Mouse (Mus musculus): ENCODE results near the gene Rd3l.
A peak's percentile ranks its signal among the peaks of the same experiment; 100 is the strongest.
"Not testable (repeated sequence)": the region's sequence is repeated elsewhere in the genome, so short reads cannot be mapped to it uniquely, and the experiment has no call there.

Gene Rd3l

DNA sequence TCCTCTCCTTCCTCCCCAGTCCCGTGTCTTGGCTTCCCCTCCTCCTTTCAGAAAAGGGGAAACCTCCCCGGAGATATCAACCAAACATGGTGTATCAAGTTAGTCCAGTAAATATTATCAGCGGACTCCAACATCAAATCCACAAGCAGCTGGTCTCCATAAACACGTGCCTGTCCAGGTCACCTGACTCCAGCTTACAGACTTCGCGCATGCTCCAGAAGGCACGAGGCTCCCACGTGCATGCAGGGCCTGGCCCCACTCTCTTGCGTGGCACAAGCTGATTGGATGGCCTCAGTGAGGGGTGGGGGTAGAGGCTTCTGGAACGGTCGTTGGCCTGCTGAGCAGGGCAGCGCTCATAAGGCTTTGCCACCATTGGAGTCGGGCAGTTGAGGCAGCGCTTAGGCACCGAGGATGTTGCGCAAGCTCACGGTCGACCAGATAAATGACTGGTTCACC lies 9.9 kb downstream of the Rd3l start, which contains the start of gene Tdrd9:
Gene Tdrd9 (plus strand): TSS at position 329 of the 456 bp plus-strand sequence.
- no peak for ATAC-seq (ENCODE audit: insufficient number of reproducible peaks, low FRiP score, low TSS enrichment)

DNA sequence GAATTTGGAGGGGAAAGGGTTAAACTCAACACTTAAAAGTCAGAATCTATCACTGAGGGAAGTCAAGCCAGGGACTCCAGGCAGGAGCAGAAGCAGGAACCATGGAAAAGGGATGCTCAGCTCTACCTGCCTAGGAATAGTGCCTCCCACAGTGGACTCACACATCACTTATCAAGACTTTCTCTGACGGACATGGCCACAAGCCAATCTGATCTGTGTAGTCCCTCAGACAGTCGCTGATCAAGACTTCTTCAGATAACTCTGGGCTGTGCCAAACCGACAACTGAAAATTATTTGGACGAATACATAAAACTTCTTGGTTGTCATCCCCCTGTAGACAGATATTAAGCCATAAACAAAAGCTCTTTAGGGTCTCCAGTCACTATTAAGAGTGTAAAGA lies 11.0 kb downstream of the Rd3l start:
- ATAC-seq (ENCODE audit: insufficient number of reproducible peaks, low FRiP score, low TSS enrichment), result no peak

DNA sequence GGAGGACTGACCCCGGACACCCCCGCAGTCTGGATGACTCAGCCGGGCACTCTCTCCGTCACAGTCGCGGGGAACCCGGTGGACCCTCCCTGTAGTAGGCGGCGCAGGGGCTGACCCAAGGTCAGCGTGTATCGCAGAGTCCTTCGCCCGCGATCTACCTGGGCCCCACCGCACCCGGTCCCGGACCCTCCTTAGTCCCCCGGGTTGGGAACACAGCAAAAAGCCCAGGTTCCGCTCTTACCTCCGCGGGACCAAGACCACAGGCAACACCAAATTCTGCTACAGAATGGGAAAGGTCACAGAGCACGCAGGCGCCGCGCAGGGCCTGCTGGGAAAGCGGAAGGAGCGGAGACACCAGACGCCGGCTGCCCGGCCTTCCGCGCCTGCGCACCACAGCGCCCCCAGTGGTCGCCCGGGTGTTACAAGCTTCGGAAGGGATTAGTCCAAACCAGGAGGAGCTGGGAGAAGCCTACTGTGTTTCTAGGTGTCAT lies 14.4 kb downstream of the Rd3l start, which contains the start of gene Atp5mpl:
Gene Atp5mpl (minus strand): TSS at position 295 of the 491 bp plus-strand sequence.
- ATAC-seq (ENCODE audit: insufficient number of reproducible peaks, low FRiP score, low TSS enrichment), result peak; percentile 83

DNA sequence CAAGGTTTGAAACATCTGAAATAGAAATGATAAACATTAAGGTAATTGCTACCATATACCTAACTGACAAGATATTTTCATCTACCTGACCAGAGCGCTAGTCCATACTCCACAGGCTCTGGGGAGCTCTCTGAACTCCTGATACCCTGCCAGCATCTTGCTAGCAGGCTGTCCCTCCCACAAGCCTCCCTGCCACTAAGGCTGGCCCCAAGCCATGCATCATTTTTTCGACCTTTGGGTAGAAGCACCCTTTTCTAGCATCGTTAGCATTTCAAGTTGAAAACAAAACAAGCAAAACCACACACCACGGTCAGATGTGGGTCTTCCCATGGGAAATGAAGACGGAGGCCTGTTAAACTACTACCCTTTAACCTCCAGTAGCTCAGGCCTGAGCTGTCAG lies 17.8 kb downstream of the Rd3l start:
- ATAC-seq (ENCODE audit: insufficient number of reproducible peaks, low FRiP score, low TSS enrichment), result no peak

DNA sequence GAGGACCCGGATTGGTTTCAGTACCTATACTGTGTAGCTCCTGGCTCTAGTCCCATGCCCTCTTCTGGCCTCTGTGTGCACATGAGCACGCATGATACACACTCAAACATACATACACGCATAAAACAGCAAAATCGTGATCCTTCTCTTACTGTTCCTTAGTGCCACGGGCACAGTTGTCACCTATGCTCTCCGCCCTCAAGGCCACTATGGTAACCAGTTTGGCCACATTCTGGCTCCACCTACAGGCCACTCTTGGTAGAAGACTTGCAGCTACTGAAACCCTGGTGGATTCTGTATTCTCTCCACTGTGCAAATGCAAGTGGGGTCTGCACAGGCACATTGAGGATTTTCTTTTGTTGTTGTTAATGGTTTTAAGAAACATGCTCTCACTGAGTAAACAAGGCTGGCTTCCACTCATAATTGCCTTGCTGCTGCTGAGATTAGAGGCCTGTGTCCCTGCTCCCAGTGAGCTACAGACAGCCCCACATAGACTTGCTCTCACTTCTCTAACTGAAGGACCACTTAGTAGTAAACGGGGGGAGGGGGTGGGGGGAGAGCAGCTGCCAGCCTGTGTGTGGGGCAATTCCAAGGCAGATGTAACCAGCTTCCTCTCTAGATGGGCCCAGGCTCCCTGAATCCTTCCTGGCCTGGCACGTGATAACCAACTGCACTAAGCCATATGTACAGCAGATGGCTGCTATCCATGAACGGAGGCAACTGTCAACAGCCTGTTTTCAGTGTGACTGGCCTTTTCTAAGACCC lies 22.8 kb downstream of the Rd3l start:
- ATAC-seq (ENCODE audit: insufficient number of reproducible peaks, low FRiP score, low TSS enrichment), result peak; percentile 66

DNA sequence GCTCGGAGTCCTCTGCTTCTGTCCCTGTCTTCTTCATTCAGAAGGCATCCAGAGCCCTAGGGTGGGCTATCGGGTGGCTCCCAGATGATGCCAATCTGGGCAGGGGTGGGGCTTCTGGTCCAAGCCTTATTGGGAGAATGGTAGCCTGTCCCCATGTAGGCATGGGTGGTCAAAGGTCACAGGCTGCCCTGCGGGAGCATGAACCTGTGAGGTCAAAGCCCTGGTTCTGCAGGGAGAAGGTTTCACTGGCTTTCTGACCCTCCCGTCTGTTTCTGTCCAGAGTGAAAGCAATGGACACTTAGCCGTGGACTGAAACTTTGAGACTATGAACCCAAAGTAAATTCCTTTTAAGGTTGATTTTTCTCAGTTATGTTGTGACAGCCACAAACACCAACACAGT lies 24.9 kb downstream of the Rd3l start:
- no peak for ATAC-seq (ENCODE audit: insufficient number of reproducible peaks, low FRiP score, low TSS enrichment)

DNA sequence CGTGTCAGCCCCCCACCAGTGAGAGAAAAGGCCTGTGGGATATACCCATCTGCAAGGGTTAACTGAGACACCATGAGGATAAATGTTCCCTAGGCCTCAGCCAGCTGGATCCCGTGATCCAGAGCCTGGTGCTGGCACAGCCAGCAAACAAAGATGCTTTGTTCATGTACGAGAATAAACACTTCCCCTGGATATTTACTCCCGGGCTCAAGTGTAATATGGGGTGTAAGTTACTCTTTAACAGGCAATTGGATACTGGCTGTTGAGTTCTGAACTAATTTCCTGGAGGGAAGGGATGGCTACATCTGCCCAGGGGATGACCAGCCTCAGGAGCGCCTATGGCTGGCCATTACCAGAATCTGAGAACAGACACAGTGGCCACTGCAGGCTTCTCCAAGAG lies 29.4 kb downstream of the Rd3l start:
- ATAC-seq (ENCODE audit: insufficient number of reproducible peaks, low FRiP score, low TSS enrichment), result no peak

DNA sequence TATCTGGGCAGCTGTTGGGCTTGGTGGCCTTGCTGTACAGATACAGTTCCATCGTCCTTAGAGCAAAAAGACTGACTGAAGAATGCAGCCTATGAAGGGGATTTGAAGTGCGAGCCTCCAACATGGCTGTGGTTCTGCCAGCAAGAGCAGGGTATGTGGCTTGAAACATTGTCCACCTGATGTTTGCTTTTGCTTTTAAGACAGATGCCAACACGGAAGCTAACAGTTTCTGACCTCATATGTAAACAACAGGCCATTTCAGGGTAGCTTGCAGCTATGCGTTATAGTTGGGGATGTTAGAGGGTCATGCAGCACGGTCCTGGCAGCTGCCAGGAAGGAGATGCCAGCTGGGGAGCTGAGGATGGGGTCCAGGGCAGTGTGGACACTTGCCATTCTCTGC lies 30.6 kb downstream of the Rd3l start:
- ATAC-seq (ENCODE audit: insufficient number of reproducible peaks, low FRiP score, low TSS enrichment), result no peak

DNA sequence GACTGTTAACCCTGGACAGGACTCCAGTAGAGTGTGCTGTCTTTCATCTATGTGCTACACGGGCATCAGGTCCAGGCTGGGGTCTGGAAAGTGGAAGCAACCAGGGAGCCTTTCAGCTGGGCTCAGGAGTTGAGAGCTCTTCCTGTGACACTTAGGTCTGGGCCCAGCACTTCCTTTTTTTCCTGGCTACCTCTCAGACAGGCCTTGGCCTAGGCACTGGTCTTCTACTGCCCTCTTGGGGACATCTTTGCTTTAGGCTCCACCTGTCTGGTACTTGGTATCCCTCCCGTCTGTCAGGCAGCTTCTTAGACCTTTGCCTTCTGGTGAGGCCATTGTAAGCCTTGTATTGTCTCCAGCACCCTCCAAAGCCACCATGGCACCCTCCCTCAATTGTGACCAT lies 34.4 kb downstream of the Rd3l start:
- ATAC-seq (ENCODE audit: insufficient number of reproducible peaks, low FRiP score, low TSS enrichment), result peak; percentile 77

DNA sequence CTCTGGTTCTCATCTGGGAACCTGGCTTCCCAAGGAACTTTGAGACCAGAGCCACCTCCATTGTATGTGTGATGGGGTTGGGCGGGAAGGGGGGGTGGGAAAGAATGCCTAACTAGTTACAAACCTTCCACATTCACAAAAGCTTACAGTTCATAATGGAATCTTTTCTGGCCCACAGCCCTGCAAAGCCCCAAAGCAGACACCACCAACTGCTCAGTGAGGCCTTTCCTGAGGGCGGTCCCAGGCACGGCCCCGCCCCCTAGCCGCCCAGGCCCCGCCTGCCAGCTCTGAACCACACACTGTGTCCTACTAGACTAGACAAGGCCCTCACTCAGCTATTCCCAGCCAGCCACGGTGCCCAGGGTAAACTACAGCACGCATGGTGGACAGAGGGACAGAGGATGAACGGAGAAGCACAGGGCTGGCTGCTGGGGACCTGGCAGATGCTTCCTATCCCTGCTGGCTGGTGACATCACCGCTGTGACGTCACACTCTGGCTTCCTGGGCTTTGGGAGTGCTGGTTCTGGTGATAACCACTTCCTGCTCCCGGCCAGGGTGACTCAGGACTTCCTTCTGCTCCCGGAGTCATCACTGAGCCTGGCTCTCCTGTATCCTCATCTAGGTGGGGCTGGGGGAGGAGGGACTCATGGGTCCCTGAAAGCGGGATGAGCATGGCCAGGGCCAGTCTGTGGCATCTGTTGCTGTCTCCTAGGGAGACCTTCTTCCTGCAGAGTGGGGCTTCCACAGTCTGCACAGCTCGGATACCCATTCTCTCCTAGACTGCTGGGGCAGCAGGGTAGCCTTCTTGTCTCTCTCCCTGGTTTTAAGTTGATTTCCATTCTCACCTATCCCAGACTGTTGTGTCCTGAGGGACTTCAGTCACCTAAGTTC lies 35.1 kb downstream of the Rd3l start:
- ATAC-seq (ENCODE audit: insufficient number of reproducible peaks, low FRiP score, low TSS enrichment), result not testable (repeated sequence)

DNA sequence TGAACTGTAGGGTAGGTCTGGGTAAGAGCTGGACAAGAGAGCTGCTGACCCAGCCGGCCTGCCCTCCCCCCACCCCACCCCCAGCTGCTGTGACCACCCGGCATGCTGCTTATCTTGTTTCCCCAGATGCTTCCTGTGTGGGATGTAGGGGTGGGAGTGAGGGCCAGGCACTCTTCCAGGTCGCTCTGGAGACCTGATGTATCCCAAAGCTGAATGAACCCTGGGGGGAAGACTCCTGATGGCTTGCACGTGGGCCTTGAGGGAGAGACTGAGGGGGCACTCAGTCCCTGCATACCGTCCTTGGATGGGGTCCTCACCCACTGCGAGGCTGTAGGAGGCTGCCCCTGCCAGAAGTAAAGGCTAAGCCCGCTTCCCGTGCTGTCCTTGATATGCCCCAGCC lies 36.0 kb downstream of the Rd3l start:
- ATAC-seq (ENCODE audit: insufficient number of reproducible peaks, low FRiP score, low TSS enrichment), result no peak

DNA sequence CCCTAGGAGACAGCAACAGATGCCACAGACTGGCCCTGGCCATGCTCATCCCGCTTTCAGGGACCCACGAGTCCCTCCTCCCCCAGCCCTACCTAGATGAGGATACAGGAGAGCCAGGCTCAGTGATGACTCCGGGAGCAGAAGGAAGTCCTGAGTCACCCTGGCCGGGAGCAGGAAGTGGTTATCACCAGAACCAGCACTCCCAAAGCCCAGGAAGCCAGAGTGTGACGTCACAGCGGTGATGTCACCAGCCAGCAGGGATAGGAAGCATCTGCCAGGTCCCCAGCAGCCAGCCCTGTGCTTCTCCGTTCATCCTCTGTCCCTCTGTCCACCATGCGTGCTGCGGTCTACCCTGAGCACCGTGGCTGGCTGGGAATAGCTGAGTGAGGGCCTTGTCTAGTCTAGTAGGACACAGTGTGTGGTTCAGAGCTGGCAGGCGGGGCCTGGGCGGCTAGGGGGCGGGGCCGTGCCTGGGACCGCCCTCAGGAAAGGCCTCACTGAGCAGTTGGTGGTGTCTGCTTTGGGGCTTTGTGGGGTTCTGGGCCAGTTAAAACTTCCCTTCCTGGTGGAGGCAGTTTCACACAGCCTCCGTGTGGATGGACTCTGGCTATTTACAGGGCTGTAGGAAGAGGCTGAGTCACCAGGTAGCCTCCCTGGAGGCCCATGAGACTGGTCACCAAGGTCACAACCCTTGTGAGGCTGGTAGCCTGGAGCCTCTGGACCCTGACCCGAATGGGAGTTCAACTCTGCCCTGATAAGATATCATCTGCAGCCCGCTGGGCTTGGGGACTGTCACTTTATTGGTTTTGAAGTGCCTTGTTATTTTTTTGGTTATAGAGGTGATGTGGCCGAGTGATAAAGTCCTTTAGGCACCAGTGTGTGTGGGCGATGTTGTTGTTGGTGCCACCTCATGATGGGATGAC lies 36.8 kb downstream of the Rd3l start:
- ATAC-seq (ENCODE audit: insufficient number of reproducible peaks, low FRiP score, low TSS enrichment), result 0 out of 2 replicates have a peak, but pooled peaks have one; percentile 27

DNA sequence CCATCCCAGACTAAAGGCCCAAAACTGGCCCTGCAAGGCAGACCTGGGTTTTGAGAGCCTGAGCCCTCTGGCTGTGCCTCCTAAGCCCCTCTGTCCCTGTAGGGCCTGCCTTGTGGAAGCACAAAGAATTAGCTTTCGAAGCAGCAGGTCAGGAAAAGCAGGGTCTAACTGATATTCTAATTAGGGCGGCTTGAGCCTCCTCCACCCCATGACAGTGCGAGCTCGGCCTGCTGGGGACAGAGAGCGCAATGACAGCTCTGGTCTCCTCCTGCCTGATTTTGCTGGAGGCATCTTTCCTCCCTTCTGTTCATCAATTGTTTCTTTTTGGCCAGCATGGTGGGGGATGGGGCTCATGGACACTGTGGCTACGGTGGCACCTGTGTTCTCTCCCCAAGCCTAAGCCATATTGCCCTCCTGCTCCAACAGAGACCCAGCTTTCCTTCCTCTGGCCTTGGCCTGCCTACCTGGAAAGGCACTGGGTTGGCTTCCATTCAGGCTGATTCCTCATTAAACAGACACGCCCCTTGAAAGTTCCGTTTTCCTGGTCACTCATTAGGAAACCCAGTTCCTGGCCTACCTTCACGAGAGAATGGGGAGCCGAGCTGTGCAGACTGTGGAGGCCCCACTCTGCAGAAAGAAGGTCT lies 37.6 kb downstream of the Rd3l start:
- ATAC-seq (ENCODE audit: insufficient number of reproducible peaks, low FRiP score, low TSS enrichment), result no peak

DNA sequence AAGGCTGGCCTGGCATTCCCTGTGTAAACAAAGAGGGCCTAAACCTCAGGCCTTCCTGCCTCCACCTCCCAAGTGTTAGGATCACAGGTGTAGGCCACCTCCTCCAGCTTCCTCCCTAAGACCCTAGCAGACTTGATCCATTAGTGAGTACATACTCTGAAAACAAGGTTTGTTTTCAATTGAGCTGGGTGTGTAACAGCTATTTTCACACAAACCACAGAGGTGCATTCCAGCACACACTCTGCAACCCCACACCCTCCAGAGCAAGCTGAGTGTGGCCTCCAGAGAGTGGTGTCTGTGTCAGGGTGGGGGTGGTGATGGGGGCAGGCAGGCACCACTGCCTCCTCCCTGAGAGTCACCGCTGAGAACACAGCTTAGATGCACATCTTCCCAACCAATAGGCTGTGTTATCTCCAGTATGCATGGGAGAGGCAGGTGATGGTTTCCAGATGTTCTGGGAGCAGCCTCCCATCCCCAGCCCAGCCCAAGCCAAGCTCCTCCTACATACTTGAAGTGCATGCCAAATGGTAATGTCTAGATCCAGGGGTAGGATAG lies 42.4 kb downstream of the Rd3l start:
- ATAC-seq (ENCODE audit: insufficient number of reproducible peaks, low FRiP score, low TSS enrichment), result no peak

DNA sequence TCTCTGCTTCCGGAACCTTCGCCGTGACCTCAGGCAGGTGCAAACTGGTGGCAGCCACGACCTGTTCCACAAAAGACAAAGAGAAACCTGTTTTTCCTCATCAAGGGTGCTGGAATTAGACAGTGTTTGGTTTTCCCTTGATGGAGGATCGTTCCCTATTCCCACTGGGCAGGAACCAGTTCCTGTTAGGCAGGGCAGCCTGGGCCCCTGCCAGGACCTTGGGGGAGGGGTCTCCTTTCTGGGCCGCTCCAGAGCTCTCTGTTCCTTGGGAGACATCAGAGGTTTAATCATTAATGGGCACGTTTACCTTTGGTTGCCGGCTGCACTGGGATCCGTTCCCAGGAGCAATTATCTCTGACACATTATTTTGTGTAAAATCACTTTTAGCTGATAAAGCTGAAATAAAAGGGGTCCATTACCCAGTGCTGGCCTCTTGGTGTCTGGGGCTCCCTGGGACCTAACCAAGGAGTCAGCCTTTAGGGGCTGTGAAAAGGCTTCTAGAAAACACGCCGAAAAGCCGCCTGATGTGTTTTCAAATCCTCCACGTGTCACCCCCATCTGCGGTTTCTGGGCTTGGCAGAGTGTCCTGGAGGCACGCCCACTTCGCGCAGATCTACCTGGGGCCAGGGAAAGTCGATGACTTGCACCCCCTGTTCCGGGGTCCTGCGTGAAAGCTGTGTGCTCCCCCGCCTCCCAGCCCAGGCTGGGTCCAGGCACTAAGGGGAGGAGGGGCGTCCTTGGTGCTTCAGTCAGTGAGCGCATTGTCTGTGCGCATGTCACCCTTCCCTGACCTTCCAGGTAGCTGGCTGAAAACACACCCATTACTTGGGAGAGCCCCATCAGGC lies 44.2 kb downstream of the Rd3l start:
- ATAC-seq (ENCODE audit: insufficient number of reproducible peaks, low FRiP score, low TSS enrichment), result 0 out of 2 replicates have a peak, but pooled peaks have one; percentile 31

DNA sequence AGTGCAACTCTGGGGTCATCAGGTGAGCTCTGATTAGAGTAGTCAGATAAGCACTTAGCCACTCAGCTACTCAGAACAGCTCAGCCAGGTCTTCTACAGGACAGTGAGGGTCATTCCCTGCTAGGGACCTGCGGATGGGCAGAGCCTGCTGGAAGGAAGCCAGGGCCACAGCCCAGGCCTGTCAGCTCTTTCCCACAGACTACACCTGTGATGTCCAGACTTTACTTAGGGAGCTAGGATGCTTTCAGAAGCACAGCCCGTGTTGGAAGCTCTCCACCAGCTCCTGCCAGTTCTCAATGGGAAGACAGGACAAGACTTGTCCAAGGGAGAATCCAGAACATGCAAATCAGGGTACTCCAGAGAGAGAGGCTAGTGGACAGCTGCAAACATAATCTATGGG lies 47.1 kb downstream of the Rd3l start:
- no peak for ATAC-seq (ENCODE audit: insufficient number of reproducible peaks, low FRiP score, low TSS enrichment)

DNA sequence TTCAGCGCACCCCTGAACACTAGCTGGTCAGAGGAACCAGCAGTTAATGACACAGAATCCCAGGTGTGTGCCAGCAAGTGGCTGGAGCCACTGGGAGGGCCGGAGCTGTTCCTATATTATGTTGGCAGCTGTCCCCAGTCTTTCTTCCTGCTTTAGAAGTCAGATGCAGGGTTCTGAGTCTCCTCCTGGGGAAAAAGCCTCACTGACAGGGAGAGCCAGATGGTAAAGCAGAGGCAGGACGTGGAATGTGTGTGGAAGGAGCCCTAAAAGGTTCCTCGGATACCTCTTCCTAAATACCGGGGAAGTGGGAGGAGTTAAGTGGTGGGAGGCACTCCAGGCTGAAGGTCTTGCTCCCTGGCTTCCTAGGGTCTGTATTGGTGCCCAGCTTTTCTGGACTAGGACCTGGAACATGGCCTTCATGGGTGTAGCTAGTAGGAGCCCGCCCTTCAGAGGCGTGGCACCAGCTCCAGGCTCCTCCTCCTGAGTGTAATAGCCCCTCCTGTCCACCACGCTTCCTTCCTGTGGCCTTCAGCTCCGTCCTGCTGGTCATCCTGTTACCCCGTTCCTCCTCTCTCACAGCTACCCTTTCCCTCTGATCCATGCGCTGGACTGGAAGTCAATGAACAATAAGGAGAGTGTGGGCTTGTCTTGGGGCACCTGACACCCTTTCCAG lies 47.9 kb downstream of the Rd3l start:
- no peak for ATAC-seq (ENCODE audit: insufficient number of reproducible peaks, low FRiP score, low TSS enrichment)

DNA sequence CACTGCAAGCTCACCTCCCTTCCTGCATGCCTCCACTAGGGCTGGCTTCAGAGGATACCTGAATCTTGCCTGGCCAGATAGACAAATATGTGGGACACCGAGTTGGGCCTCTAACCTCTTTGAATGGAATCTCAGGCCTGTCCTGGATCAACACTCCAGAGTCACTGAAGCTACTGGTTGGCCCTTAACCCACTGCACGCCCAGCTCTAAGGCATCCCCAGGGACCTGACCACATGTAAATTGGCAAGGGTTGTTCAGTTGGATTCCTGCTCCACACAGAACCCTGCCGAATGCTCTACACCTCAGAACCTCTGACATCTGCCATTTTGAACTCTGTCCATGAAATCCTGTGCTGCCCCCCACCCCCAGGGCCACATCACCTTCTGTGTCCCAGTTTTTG lies 48.6 kb downstream of the Rd3l start:
- no peak for ATAC-seq (ENCODE audit: insufficient number of reproducible peaks, low FRiP score, low TSS enrichment)
